Mouse (Mus musculus) spleen, adult 2 months (tissue): Measurements from ENCODE around the gene Slc47a1. TPM values are rescaled to one million over a fixed set of nuclear protein-coding genes. Genes with fewer than 3 reads are reported as not detected.

Experiments used
- DNase-seq, 2 experiments: peaks; one replicate each; pipeline versions ENCODE4 v3.0.0 to v3.0.0-alpha.2; 2012 to 2021; ENCODE audit warnings: low spot score in 2 of 2, low read depth in 1 of 2
- H3K27ac ChIP-seq: fragments of 200-500 bp; 2 replicates; pipeline ENCODE4 v1.5.1; 2012; ENCODE audit warnings: low read length, inconsistent platforms; ENCODE audit not compliant: insufficient read depth
- H3K27me3 ChIP-seq: fragments of 200-500 bp; 2 replicates; pipeline ENCODE4 v1.6.1; 2012; ENCODE audit warnings: mild to moderate bottlenecking, moderate library complexity, low read length, inconsistent platforms; ENCODE audit not compliant: control insufficient read depth, insufficient read depth
- H3K36me3 ChIP-seq: fragments of 200-500 bp; 2 replicates; pipeline ENCODE4 v1.6.1; 2012; ENCODE audit warnings: mild to moderate bottlenecking, low read length, inconsistent platforms; ENCODE audit not compliant: control insufficient read depth, insufficient read depth
- H3K4me1 ChIP-seq: fragments of 200-500 bp; 2 replicates; pipeline ENCODE4 v1.6.1; 2011; ENCODE audit warnings: inconsistent platforms; ENCODE audit not compliant: control insufficient read depth, insufficient read depth, insufficient read length
- H3K4me3 ChIP-seq: fragments of 200-500 bp; 2 replicates; pipeline ENCODE4 v1.5.1; 2011; ENCODE audit warnings: mild to moderate bottlenecking, inconsistent platforms; ENCODE audit not compliant: insufficient read depth, insufficient read length; ENCODE audit errors: extremely low read depth
- CTCF ChIP-seq: fragments of 200-500 bp; IDR thresholded peaks from 2 replicates; pipeline ENCODE4 v1.5.1; 2011; ENCODE audit warnings: mild to moderate bottlenecking, inconsistent platforms; ENCODE audit not compliant: insufficient read depth, insufficient read length, insufficient replicate concordance; ENCODE audit errors: extremely low read depth
- POLR2A ChIP-seq: fragments of 200-500 bp; IDR thresholded peaks from 2 replicates; pipeline ENCODE4 v1.6.1; 2011; ENCODE audit warnings: low read depth, low read length, inconsistent platforms
- WGBS: fragments of 180-500 bp; shearing (Covaris S2); methylation state at CpG from one replicate; pipeline ENCODE4 v1.1.7; 2018; 5-methylcytosine and 5-hydroxymethylcytosine counted together
- polyA plus RNA-seq: library from polyadenylated mRNA; depleted of rRNA; stranded (reverse); fragments of >200 nt; gene quantifications from 2 replicates; pipeline ENCODE4 v1.2.3, GENCODE M21; 2012

Gene Slc47a1
- polyA plus RNA-seq, 1 experiment, result 0.09 TPM

DNA sequence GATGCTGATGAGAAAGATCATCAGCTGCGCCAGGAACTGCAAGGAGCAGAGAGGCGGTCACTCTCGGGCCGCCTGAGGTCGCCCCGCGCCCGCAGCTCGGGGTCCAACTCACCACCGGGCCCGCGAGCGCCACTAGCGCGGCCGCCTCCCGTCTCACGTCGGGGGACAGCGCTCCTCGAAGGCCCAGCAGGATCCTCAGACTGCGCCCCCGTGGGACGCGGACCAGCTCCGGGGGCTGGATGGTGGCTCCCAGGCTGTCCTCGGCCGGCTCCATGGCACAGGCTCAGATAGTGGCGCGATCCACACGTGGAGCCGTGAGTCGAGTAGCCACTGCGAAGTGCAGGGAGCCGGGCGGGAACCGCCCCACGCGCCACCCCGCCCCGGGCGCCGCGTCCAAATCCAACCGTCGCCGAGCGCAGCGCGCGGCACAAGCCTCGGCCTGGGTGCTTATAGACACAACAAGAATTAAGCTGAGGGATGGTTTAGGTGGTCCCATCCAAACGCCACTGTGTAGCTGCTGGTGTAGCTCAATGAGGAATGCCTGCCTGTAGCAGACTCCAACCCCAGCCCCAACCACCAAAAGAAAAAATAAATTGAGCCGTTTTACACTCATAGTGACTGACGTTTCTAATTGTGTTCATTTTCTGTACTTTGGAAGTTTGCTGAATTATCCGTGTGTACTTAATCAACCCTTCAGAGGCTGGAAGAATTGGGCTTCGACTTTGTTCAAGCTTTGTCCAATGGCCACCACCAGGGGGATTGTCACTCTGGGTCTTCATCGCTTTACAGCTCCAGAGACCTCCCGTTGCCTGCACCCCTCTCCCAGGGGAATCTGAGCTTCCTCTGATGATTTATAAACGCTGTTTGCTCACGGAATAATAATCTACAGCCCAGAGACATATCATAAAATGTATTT lies 35.4 kb downstream of the Slc47a1 start, which contains the start of gene Slc47a2:
Gene Slc47a2, minus strand, starts transcription at position 356 of the 916 bp plus-strand sequence.
- Histone ChIP-seq H3K4me1 (peaks cover 2% of the 10 kb centered on the region; the same call in 1 of the 2 replicates), H3K27ac (no peak within 1 kb of the TSS), H3K27me3 (peaks cover 8% of the 10 kb centered on the region; the same call in 1 of the 2 replicates), H3K36me3 (no peaks in the 10 kb centered on the region), H3K4me3 (no peak within 1 kb of the TSS)
- DNase-seq, result no peak
- whole genome bisulfite sequencing, result 7% methylated on average over 61 of the region's 61 CpGs
- TF ChIP-seq POLR2A (no peak), CTCF (no peak)

DNA sequence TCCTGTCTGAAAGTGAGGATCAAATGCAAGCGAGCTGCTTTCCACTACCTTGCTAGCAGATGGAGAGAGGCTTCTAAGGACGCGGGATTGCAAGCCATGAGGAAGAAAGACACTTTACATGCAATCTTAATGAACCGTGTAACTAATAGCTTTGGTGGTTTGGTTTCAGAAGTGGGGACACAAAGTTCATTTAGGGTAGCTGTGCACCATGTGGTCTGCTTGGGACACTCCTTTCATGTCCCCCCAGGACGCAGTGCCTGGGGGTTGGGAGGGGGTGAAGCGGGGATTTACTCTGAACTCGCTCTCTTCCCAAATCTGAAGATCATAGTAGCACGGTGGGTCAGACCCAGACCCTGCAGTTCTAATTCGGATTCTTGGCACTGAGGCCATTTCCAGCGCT lies 36.2 kb downstream of the Slc47a1 start:
- TF ChIP-seq CTCF, result no peak
- TF ChIP-seq POLR2A, result no peak
- WGBS, result 26% methylated on average over 10 of the region's 10 CpGs
- H3K27me3 ChIP-seq, result peaks cover 8% of the 10 kb centered on the region; the same call in 1 of the 2 replicates
- H3K27ac ChIP-seq, result no peak overlapping the region
- no peak for DNase-seq
- no peak overlapping the region for H3K4me3 ChIP-seq
- peaks cover 2% of the 10 kb centered on the region; the same call in 1 of the 2 replicates for H3K4me1 ChIP-seq
- H3K36me3 ChIP-seq, result no peaks in the 10 kb centered on the region

DNA sequence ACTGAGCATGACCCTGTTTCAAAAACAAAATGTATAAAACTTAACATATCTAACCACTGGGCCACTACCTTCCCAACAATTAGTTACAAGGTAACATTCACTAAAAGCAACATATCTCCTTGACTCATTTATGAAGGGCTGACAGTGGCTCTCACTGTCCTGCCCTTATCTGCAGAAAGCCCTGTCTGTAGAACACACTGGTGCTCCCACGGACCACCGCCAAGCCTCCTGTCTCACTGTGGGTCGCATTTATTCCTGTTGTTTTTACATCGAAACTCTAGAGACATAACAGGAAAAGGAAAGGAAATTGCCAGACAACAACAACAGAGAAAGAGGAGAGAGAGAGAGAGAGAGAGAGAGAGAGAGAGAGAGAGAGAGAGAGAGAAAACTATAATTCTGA lies 36.9 kb downstream of the Slc47a1 start:
- Histone ChIP-seq H3K36me3 (no peaks in the 10 kb centered on the region), H3K27me3 (peaks cover 8% of the 10 kb centered on the region; the same call in 1 of the 2 replicates), H3K4me1 (peaks cover 2% of the 10 kb centered on the region; the same call in 1 of the 2 replicates), H3K27ac (no peak overlapping the region), H3K4me3 (no peak overlapping the region)
- 81% methylated on average over 4 of the region's 4 CpGs for WGBS
- DNase-seq, result no peak
- TF ChIP-seq CTCF (no peak), POLR2A (no peak)

DNA sequence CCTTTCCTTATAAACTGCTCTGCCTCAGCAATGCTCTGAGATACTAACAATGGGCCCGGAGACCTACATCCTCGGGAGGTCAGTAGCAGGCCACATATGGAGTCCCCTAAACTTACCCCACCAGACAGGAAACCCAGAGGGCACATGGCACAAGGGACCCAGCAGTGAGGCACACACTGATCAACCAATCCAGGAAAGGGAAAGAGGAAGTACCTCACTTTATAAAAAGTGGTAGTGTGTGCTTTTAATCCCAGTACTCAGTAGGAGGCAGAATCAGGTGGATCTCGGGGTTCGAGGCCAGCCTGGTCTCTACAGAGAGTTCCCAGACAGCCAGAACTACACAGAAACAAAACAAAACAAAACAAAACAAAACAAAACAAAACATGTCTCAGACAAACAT lies 37.8 kb downstream of the Slc47a1 start:
- Histone ChIP-seq H3K4me3 (no peak overlapping the region), H3K4me1 (peaks cover 2% of the 10 kb centered on the region; the same call in 1 of the 2 replicates), H3K27ac (no peak overlapping the region), H3K27me3 (peaks cover 8% of the 10 kb centered on the region; the same call in 1 of the 2 replicates), H3K36me3 (no peaks in the 10 kb centered on the region)
- WGBS, result 43% methylated on average over 4 of the region's 4 CpGs
- no peak for DNase-seq
- TF ChIP-seq CTCF (no peak), POLR2A (no peak)

DNA sequence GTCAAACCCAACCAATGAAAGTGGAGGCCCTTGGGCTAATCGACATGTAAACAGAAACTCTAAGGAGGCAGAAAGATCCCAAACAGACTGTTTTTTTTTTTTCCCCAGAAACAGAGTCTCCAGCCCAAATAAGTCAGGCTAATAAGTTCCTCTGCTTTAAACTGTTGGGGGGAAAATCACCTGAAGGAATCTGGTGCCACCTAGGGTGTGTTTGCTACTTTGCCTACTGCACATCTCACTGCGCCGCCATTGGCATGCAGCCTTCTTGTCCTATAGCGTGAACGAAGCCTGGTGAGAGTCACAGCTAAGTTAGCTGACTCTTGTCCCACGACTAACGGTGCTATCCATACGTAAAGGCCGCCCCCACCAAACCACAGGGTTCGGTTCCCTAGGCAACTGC lies 40.6 kb downstream of the Slc47a1 start:
- H3K4me1 ChIP-seq, result peaks cover 2% of the 10 kb centered on the region; the same call in 1 of the 2 replicates
- no peak for TF ChIP-seq POLR2A
- no peak for DNase-seq
- no peak overlapping the region for H3K27ac ChIP-seq
- H3K4me3 ChIP-seq, result no peak overlapping the region
- WGBS, result 79% methylated on average over 10 of the region's 10 CpGs
- no peaks in the 10 kb centered on the region for H3K36me3 ChIP-seq
- H3K27me3 ChIP-seq, result peaks cover 8% of the 10 kb centered on the region; the same call in 1 of the 2 replicates

DNA sequence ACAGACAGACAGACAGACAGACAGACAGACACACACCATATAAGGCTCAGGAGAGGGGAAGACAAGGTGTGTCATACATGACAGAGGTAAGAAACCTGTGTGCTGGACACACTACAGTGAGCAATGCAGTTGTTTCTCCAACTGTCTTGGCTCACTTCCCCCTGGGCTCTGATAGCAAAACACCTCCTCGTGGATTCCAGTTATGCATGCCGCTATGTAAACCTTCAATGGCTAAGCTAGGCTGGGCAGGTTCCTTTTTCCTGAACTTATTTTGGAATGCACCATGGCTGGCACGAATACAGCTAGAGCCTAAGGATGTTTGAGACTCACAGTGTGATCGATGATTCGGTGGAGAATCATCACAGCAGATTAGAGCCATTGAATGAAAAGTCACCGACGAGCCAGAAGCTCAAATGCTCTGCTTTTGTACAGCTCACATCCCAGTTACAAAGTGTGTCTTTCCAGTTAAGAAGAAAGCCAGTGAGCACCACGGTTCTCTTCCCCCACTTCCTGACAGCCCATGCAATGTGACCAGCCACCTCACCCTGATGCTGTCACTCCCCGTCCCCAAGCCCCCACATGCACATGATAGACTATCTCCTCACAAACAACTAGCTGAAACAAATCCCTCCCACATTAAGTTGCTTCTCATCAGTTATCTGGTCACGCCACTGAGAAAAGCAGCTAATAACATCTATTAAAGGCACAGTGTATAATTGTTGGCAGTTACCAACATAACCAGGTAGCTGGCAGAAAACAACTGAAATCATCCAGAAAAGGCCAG lies 57.0 kb downstream of the Slc47a1 start:
- Histone ChIP-seq H3K36me3 (no peaks in the 10 kb centered on the region), H3K4me3 (no peak overlapping the region), H3K4me1 (no peaks in the 10 kb centered on the region), H3K27me3 (no peaks in the 10 kb centered on the region), H3K27ac (no peak overlapping the region)
- no peak for DNase-seq
- WGBS, result 66% methylated on average over 10 of the region's 10 CpGs
- TF ChIP-seq CTCF (no peak), POLR2A (no peak)
